Mouse (Mus musculus) limb, embryonic 14.5 days (tissue): ENCODE data around the gene Fgd3. TPM values are rescaled to one million over a fixed set of nuclear protein-coding genes. Genes with fewer than 3 reads are reported as not detected.

Experiments used
- ATAC-seq: fragments of 200-750 bp; cut with Nextera tagmentation; 2 replicates; pipeline ENCODE4 v1.8.0; 2017; ENCODE audit warnings: low read depth, moderate number of reproducible peaks, moderate TSS enrichment; ENCODE audit not compliant: low FRiP score
- DNase-seq: peaks from one replicate; pipeline ENCODE4 v3.0.0-alpha.2; 2015; ENCODE audit warnings: low spot score
- H3K27ac ChIP-seq: fragments of 300-500 bp; sonication (generic); replicated peaks from 2 replicates; pipeline ENCODE4 v1.5.1; 2014; ENCODE audit warnings: low read depth, mild to moderate bottlenecking, low read length, moderate library complexity, mixed read lengths
- H3K27me3 ChIP-seq: fragments of 300-500 bp; sonication (generic); 2 replicates; pipeline ENCODE4 v1.6.1; 2014; ENCODE audit warnings: low read length, mixed read lengths; ENCODE audit not compliant: control insufficient read depth, insufficient read depth
- H3K36me3 ChIP-seq: fragments of 300-500 bp; sonication (generic); 2 replicates; pipeline ENCODE4 v1.6.1; 2014; ENCODE audit warnings: mild to moderate bottlenecking, low read length, moderate library complexity, mixed read lengths; ENCODE audit not compliant: control insufficient read depth, insufficient read depth
- H3K4me1 ChIP-seq: fragments of 300-500 bp; sonication (generic); 2 replicates; pipeline ENCODE4 v1.6.1; 2014; ENCODE audit warnings: antibody characterized with exemption, low read length, mixed read lengths; ENCODE audit not compliant: control insufficient read depth, insufficient read depth
- H3K4me2 ChIP-seq: fragments of 300-500 bp; sonication (generic); replicated peaks from 2 replicates; pipeline ENCODE4 v1.6.1; 2014; ENCODE audit warnings: low read depth, mild to moderate bottlenecking, low read length, moderate library complexity; ENCODE audit not compliant: severe bottlenecking
- H3K4me3 ChIP-seq: fragments of 300-500 bp; sonication (generic); replicated peaks from 2 replicates; pipeline ENCODE4 v1.5.1; 2014; ENCODE audit warnings: low read length
- H3K9ac ChIP-seq: fragments of 300-500 bp; sonication (generic); 2 replicates; pipeline ENCODE4 v1.6.1; 2014; ENCODE audit warnings: mild to moderate bottlenecking, low read depth, low read length, moderate library complexity; ENCODE audit not compliant: severe bottlenecking
- H3K9me3 ChIP-seq: fragments of 300-500 bp; sonication (generic); 2 replicates; pipeline ENCODE4 v1.6.1; 2016; ENCODE audit warnings: low read length; ENCODE audit not compliant: control insufficient read depth
- POLR2A ChIP-seq: fragments of 200-500 bp; IDR thresholded peaks from 2 replicates; pipeline ENCODE4 v1.8.0; 2012; ENCODE audit warnings: inconsistent platforms, mild to moderate bottlenecking, moderate library complexity, borderline replicate concordance; ENCODE audit not compliant: insufficient read depth, insufficient read length; ENCODE audit errors: extremely low read depth
- WGBS: fragments of 180-500 bp; shearing (Covaris S2); extraction: QIAGEN DNeasy Blood & Tissue Kit; methylation state at CpG from one replicate; pipeline ENCODE4 v1.1.7; 2014; 5-methylcytosine and 5-hydroxymethylcytosine counted together
- polyA plus RNA-seq, 2 experiments: library from polyadenylated mRNA; depleted of rRNA in 1 of 2; stranded (reverse) in 1 of 2; unstranded in 1 of 2; fragments of >200 nt; fragmentation: Nextera tagmentation in 1 of 2; extraction: Ambion mirVana in 1 of 2; gene quantifications; 2 replicates each; pipeline versions ENCODE4 v1.2.1 to v1.2.3; 2012 to 2014

The Fgd3 gene
- polyA plus RNA-seq, 2 experiments: 0.78 to 1.2 TPM

DNA sequence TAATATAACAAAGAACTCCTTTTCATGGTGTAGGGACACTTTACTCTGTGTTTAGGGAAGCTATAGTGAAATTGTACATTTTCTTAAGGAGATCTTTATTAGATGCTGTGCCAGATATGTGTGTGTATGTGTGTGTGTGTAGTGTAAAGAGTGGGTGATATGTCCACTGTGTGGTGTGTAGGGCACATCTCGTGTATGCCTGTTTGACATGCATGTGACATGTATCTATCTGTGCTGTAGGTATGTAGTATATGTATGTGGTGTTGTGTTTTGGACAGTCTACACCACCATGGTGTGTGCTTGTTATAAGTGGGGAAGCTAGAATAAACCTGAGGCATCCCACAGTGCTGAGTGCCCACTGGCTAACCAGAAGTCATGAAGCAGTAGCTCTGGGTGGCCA, 403 bp upstream of the Fgd3 start:
- no peak overlapping the region for H3K27ac ChIP-seq
- no peaks in the 10 kb centered on the region for H3K27me3 ChIP-seq
- H3K9ac ChIP-seq: peak overlapping the region; percentile 46; the same call in 1 of the 2 replicates
- DNase-seq: no peak
- H3K4me3 ChIP-seq: peak overlapping the region; percentile 20; the same call in 1 of the 2 replicates
- no peaks in the 10 kb centered on the region for H3K9me3 ChIP-seq
- peak overlapping the region; percentile 54 for H3K4me2 ChIP-seq
- TF ChIP-seq POLR2A: no peak
- ATAC-seq: no peak
- H3K36me3 ChIP-seq: no peaks in the 10 kb centered on the region
- WGBS: 60% methylated on average over 1 of the region's 1 CpGs
- peaks cover 18% of the 10 kb centered on the region for H3K4me1 ChIP-seq

- no peak for DNase-seq
- Histone ChIP-seq H3K9ac (no peak overlapping the region), H3K27me3 (no peaks in the 10 kb centered on the region), H3K9me3 (no peaks in the 10 kb centered on the region), H3K4me2 (no peak overlapping the region), H3K27ac (no peak overlapping the region), H3K4me1 (peaks cover 18% of the 10 kb centered on the region), H3K4me3 (no peak overlapping the region), H3K36me3 (no peaks in the 10 kb centered on the region)
- 83% methylated on average over 7 of the region's 7 CpGs for WGBS
- TF ChIP-seq POLR2A: no peak
- no peak for ATAC-seq
Measured at GRCm38 (mm10) chr13:49317914-49318313, 2.2 kb downstream of the Fgd3 start.

- Histone ChIP-seq H3K4me3 (no peak overlapping the region), H3K4me2 (no peak overlapping the region), H3K9me3 (no peaks in the 10 kb centered on the region), H3K27me3 (no peaks in the 10 kb centered on the region), H3K9ac (no peak overlapping the region), H3K36me3 (no peaks in the 10 kb centered on the region), H3K27ac (no peak overlapping the region), H3K4me1 (peaks cover 18% of the 10 kb centered on the region)
- TF ChIP-seq POLR2A: no peak
- WGBS: 77% methylated on average over 6 of the region's 6 CpGs
- no peak for DNase-seq
- ATAC-seq: no peak
Measured at GRCm38 (mm10) chr13:49317508-49317907, 2.6 kb downstream of the Fgd3 start.

- Histone ChIP-seq H3K27me3 (no peaks in the 10 kb centered on the region), H3K36me3 (no peaks in the 10 kb centered on the region), H3K4me1 (peaks cover 13% of the 10 kb centered on the region), H3K9me3 (no peaks in the 10 kb centered on the region), H3K9ac (no peak overlapping the region), H3K27ac (no peak overlapping the region), H3K4me2 (no peak overlapping the region), H3K4me3 (no peak overlapping the region)
- 52% methylated on average over 9 of the region's 9 CpGs for WGBS
- ATAC-seq (no peak), DNase-seq (no peak)
- no peak for TF ChIP-seq POLR2A
Measured at GRCm38 (mm10) chr13:49316386-49317162, 3.5 kb downstream of the Fgd3 start.

- ATAC-seq: no peak
- H3K4me3 ChIP-seq: no peak overlapping the region
- no peak for DNase-seq
- no peak for TF ChIP-seq POLR2A
- no peak overlapping the region for H3K4me2 ChIP-seq
- no peaks in the 10 kb centered on the region for H3K36me3 ChIP-seq
- H3K9me3 ChIP-seq: no peaks in the 10 kb centered on the region
- H3K9ac ChIP-seq: no peak overlapping the region
- no peaks in the 10 kb centered on the region for H3K4me1 ChIP-seq
- no peaks in the 10 kb centered on the region for H3K27me3 ChIP-seq
- no peak overlapping the region for H3K27ac ChIP-seq
- WGBS: 84% methylated on average over 7 of the region's 7 CpGs
Measured at GRCm38 (mm10) chr13:49311642-49312041, 8.5 kb downstream of the Fgd3 start.
